Mouse (Mus musculus) intestine, postnatal 0 days (tissue): ENCODE results near the gene Akr1cl. TPM values are rescaled to one million over a fixed set of nuclear protein-coding genes. Genes with fewer than 3 reads are reported as not detected.

Experiments used
- ATAC-seq: fragments of 200-750 bp; cut with Nextera tagmentation; 2 replicates; pipeline ENCODE4 v1.8.0; 2017; ENCODE audit warnings: mild to moderate bottlenecking, moderate TSS enrichment, moderate library complexity
- H3K27ac ChIP-seq: fragments of 300-500 bp; sonication (generic); 2 replicates; pipeline ENCODE4 v1.5.1; 2014; ENCODE audit warnings: mild to moderate bottlenecking, low read depth, low read length, moderate library complexity
- H3K27me3 ChIP-seq: fragments of 300-500 bp; sonication (generic); replicated peaks from 2 replicates; pipeline ENCODE4 v1.6.1; 2014; ENCODE audit warnings: low read length, mixed read lengths; ENCODE audit not compliant: control insufficient read depth, insufficient read depth
- H3K36me3 ChIP-seq: fragments of 300-500 bp; sonication (generic); 2 replicates; pipeline ENCODE4 v1.6.1; 2014; ENCODE audit warnings: mild to moderate bottlenecking, moderate library complexity; ENCODE audit not compliant: control insufficient read depth, insufficient read depth
- H3K4me1 ChIP-seq: fragments of 300-500 bp; sonication (generic); replicated peaks from 2 replicates; pipeline ENCODE4 v1.6.1; 2014; ENCODE audit warnings: antibody characterized with exemption, low read length, mixed read lengths; ENCODE audit not compliant: control insufficient read depth, insufficient read depth
- H3K4me2 ChIP-seq: fragments of 300-500 bp; sonication (generic); replicated peaks from 2 replicates; pipeline ENCODE4 v1.6.1; 2014; ENCODE audit warnings: low read depth, mild to moderate bottlenecking, moderate library complexity
- H3K4me3 ChIP-seq: fragments of 300-500 bp; sonication (generic); 2 replicates; pipeline ENCODE4 v1.5.1; 2014; ENCODE audit warnings: low read depth, low read length
- H3K9ac ChIP-seq: fragments of 300-500 bp; sonication (generic); 2 replicates; pipeline ENCODE4 v1.6.1; 2014; ENCODE audit warnings: mild to moderate bottlenecking, low read depth, low read length
- H3K9me3 ChIP-seq: fragments of 300-500 bp; sonication (generic); 2 replicates; pipeline ENCODE4 v1.6.1; 2016; ENCODE audit warnings: mixed run types; ENCODE audit not compliant: control insufficient read depth
- CTCF ChIP-seq: sonication (generic); IDR thresholded peaks from 2 replicates; pipeline ENCODE4 v1.5.1; 2016; ENCODE audit warnings: low read depth, mild to moderate bottlenecking, control low read depth, antibody characterized with exemption, moderate library complexity
- WGBS: fragments of 180-500 bp; shearing (Covaris S2); extraction: QIAGEN DNeasy Blood & Tissue Kit; methylation state at CpG from one replicate; pipeline ENCODE4 v1.1.7; 2014; 5-methylcytosine and 5-hydroxymethylcytosine counted together
- polyA plus RNA-seq: library from polyadenylated mRNA; unstranded; fragments of >200 nt; fragmentation: Nextera tagmentation; extraction: Ambion mirVana; gene quantifications from 2 replicates; pipeline ENCODE4 v1.2.1, GENCODE M21; 2015

The Akr1cl gene
- polyA plus RNA-seq, 1 experiment from 2014 or later, result 0.09 TPM

- no peak overlapping the region for H3K4me3 ChIP-seq
- H3K9ac ChIP-seq, result no peak overlapping the region
- no peaks in the 10 kb centered on the region for H3K36me3 ChIP-seq
- 62% methylated on average over 7 of the region's 7 CpGs for WGBS
- no peaks in the 10 kb centered on the region for H3K27me3 ChIP-seq
- no peak overlapping the region for H3K27ac ChIP-seq
- ATAC-seq, result no peak
- no peak overlapping the region for H3K4me2 ChIP-seq
- no peak for TF ChIP-seq CTCF
- no peaks in the 10 kb centered on the region for H3K4me1 ChIP-seq
- no peaks in the 10 kb centered on the region for H3K9me3 ChIP-seq
Measured at GRCm38 (mm10) chr1:64975346-64975745, 57.2 kb downstream of the Akr1cl start.

DNA sequence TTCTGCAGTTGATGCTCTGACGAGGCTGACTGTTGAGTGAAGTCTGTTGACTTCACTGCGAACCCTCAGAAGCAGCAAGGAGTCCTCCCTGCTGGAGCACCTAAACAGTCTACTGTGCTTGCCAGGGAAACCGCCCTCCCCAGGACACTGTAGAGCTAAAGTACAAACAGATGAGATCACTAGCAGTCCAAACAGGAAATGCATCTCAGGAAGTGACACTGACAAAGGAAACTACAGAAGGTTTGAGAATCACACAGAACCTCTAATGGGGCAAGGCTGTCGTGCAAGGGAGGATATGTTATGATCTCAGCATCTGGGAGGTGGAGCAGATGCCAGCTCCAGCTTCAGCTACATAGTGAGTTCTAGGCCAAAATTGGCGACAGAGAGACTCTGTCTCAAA lies 61.9 kb downstream of the Akr1cl start:
- 70% methylated on average over 5 of the region's 5 CpGs for WGBS

More for the DNA sequence above, 61.9 kb downstream of the Akr1cl start:
- Histone ChIP-seq H3K4me3 (no peak overlapping the region), H3K4me1 (no peaks in the 10 kb centered on the region), H3K9ac (no peak overlapping the region), H3K27me3 (no peaks in the 10 kb centered on the region), H3K4me2 (no peak overlapping the region), H3K27ac (no peak overlapping the region), H3K9me3 (no peaks in the 10 kb centered on the region), H3K36me3 (no peaks in the 10 kb centered on the region)
- ATAC-seq, result no peak
- no peak for TF ChIP-seq CTCF

Other genes starting within 250 kb of the Akr1cl start
- gene Plekhm3, start 75.9 kb downstream of the Akr1cl start, polyA plus RNA-seq, result 1.5 and 1.8 TPM in 2 replicates
- gene Cryge, start 18.4 kb upstream of the Akr1cl start, polyA plus RNA-seq, result not detected in 2 replicates
- not detected in 2 replicates for gene Crygd, start 30.7 kb upstream of the Akr1cl start, polyA plus RNA-seq
- gene Crygc, start 40.9 kb upstream of the Akr1cl start, polyA plus RNA-seq, result not detected in 2 replicates
- not detected in 2 replicates for gene Crygb, start 49.5 kb upstream of the Akr1cl start, polyA plus RNA-seq
- not detected in 2 replicates for gene Cryga, start 70.6 kb upstream of the Akr1cl start, polyA plus RNA-seq
- gene Gm28845, start 86.8 kb upstream of the Akr1cl start, polyA plus RNA-seq, result not detected in 2 replicates
- 0.26 and 0.56 TPM in 2 replicates for gene D630023F18Rik, start 90.5 kb upstream of the Akr1cl start, polyA plus RNA-seq
- gene Idh1, start 153.7 kb upstream of the Akr1cl start, polyA plus RNA-seq, result 254 and 260 TPM in 2 replicates
- gene Pikfyve, start 153.9 kb upstream of the Akr1cl start, polyA plus RNA-seq, result 6.7 TPM in 2 replicates
- 0.05 TPM in 1 of 2 replicates, not detected in the other for gene Pth2r, start 249.3 kb upstream of the Akr1cl start, polyA plus RNA-seq